Mouse (Mus musculus): ENCODE results near the gene Hypm.

DNA sequence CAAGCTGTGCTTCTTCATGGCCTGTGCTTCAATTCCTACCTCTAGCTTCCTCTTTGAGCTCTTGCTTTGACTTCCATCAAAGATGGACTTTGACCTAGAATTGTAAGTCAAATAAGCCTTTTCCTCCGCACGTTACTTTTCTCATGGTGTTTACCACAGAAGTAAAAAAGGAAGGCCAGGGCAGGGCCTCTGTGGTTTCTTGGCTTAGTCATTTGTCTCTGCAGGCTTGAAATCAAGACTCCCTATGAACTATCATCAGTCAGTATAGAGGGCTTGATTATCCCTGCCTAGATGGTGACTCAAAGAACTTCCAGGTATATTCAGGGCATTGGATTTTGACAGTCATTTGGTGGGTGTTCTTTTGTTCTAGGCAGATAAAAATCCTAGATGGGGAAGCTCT is 28.8 kb downstream of the Hypm start:
- TF ChIP-seq CTCF (IDR thresholded peaks at IDR 0.05; ENCODE audit: extremely low read depth, insufficient read depth, insufficient read length, insufficient replicate concordance) (no peak), POLR2A (IDR thresholded peaks at IDR 0.05; ENCODE audit: low read depth, low read length) (no peak)
